Mouse (Mus musculus): ENCODE data around the gene Casc3.

Casc3 gene

GRCm38 (mm10) chr11:98867293-98867692 lies 62.6 kb downstream of the Casc3 start:
- DNase-seq (ENCODE audit: low read depth, low spot score): no peak

GRCm38 (mm10) chr11:98869906-98870305 lies 65.2 kb downstream of the Casc3 start:
- DNase-seq (ENCODE audit: low read depth, low spot score): no peak

- DNase-seq (ENCODE audit: low read depth, low spot score): no peak
These were observed 66.1 kb downstream of the Casc3 start for GRCm38 (mm10) chr11:98870791-98871190.

GRCm38 (mm10) chr11:98871416-98871815 lies 66.7 kb downstream of the Casc3 start:
- DNase-seq (ENCODE audit: low read depth, low spot score): no peak

GRCm38 (mm10) chr11:98872040-98872439 lies 67.3 kb downstream of the Casc3 start:
- DNase-seq (ENCODE audit: low read depth, low spot score): no peak

- no peak for DNase-seq (ENCODE audit: low read depth, low spot score)
These were observed 69.2 kb downstream of the Casc3 start for GRCm38 (mm10) chr11:98873900-98874299.

GRCm38 (mm10) chr11:98877001-98877400 lies 72.3 kb downstream of the Casc3 start:
- no peak for DNase-seq (ENCODE audit: low read depth, low spot score)

Data from brain, embryonic 18.5 days (tissue).